29 mouse cellular contexts compared by ENCODE assay signal in the genomic region with DNA sequence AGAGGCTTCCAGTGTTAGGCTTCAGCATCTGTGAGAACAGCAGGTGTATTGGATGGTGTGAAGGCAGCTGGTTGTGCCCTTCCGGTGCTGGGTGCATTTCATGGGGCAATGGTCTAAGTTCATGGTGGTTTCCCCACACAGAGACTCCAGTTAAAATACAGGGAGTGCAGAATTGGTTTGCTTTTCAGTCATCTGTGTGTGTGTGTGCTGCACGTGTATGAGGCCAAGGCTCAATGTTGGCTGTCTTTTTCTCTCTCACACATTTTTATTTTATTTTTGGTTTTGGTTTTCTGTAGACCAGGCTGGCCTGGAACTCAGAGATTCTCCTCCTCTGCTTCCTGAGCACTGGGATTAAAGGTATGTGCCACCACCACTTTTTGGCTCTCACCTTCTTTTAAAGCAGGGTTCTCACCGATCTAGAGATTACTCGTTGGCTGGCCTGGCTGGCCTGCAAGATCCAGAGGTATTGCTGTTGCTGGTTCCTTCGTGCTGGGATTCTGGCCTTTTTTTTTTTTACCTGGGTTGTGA. TPM values are rescaled to one million over a fixed set of nuclear protein-coding genes. Genes with fewer than 3 reads are reported as not detected.
DNase-seq lines count a peak whose midpoint lies in the region; ATAC-seq and TF ChIP-seq lines count a peak whose summit lies in the region.
"Had no signal": no experiment of that assay in that cellular context is flagged by ENCODE, and none has a peak within 500 bp of the region (broad histone marks: within the 10 kb centered on the region; RNA-seq: fewer than 3 reads in every experiment).

No protein-coding gene starts in this region.

- no peaks in the 10 kb centered on the region for H3K36me3 ChIP-seq in midbrain, embryonic 11.5 days (ENCODE audit: control insufficient read depth, insufficient read depth, low read length)
- no peaks in the 10 kb centered on the region for H3K36me3 ChIP-seq in midbrain, postnatal 0 days (ENCODE audit: insufficient read depth, low read length)
- H3K36me3 ChIP-seq in embryonic facial prominence, embryonic 12.5 days: no peaks in the 10 kb centered on the region
- H3K36me3 ChIP-seq in limb, embryonic 11.5 days (ENCODE audit: control insufficient read depth, insufficient read depth, low read length): no peaks in the 10 kb centered on the region
- H3K36me3 ChIP-seq in limb, embryonic 15.5 days: no peaks in the 10 kb centered on the region
- H3K36me3 ChIP-seq: forebrain, embryonic 10.5 days; forebrain, embryonic 15.5 days; heart, embryonic 15.5 days; hindbrain, embryonic 13.5 days had no signal

- no peak for TF ChIP-seq CTCF in midbrain, postnatal 0 days (IDR thresholded peaks at IDR 0.05)

- no peak overlapping the region for H3K9ac ChIP-seq in midbrain, embryonic 11.5 days (ENCODE audit: low read length)
- no peak overlapping the region for H3K9ac ChIP-seq in midbrain, postnatal 0 days (replicated peaks; ENCODE audit: low read length, poor library complexity, severe bottlenecking)
- no peak overlapping the region for H3K9ac ChIP-seq in embryonic facial prominence, embryonic 12.5 days
- no peak overlapping the region for H3K9ac ChIP-seq in limb, embryonic 11.5 days (ENCODE audit: low read length)
- no peak overlapping the region for H3K9ac ChIP-seq in limb, embryonic 15.5 days
- H3K9ac ChIP-seq: forebrain, embryonic 15.5 days; heart, embryonic 15.5 days; hindbrain, embryonic 13.5 days had no signal

- no peak for ATAC-seq in midbrain, embryonic 11.5 days (ENCODE audit: low FRiP score)
- ATAC-seq in midbrain, postnatal 0 days (ENCODE audit: low FRiP score): no peak
- no peak for ATAC-seq in embryonic facial prominence, embryonic 12.5 days (ENCODE audit: insufficient number of reproducible peaks, insufficient read depth, low FRiP score, low TSS enrichment)
- no peak for ATAC-seq in limb, embryonic 11.5 days (ENCODE audit: insufficient number of reproducible peaks, low FRiP score, low TSS enrichment, low read depth)
- no peak for ATAC-seq in limb, embryonic 15.5 days (ENCODE audit: insufficient number of reproducible peaks, low FRiP score, low TSS enrichment, low read depth)
- ATAC-seq: forebrain, embryonic 15.5 days; hindbrain, postnatal 0 days had no signal

- H3K4me2 ChIP-seq in midbrain, embryonic 11.5 days: no peak overlapping the region
- H3K4me2 ChIP-seq in midbrain, postnatal 0 days (ENCODE audit: low read depth, low read length, poor library complexity, severe bottlenecking): no peak overlapping the region
- no peak overlapping the region for H3K4me2 ChIP-seq in embryonic facial prominence, embryonic 12.5 days (replicated peaks)
- H3K4me2 ChIP-seq in limb, embryonic 11.5 days (ENCODE audit: low read depth, severe bottlenecking): no peak overlapping the region
- no peak overlapping the region for H3K4me2 ChIP-seq in limb, embryonic 15.5 days
- H3K4me2 ChIP-seq: forebrain, embryonic 15.5 days; heart, embryonic 11.5 days; heart, embryonic 15.5 days; hindbrain, embryonic 13.5 days had no signal

- H3K27ac ChIP-seq in midbrain, embryonic 11.5 days (ENCODE audit: low read depth, low read length): no peak overlapping the region
- H3K27ac ChIP-seq in midbrain, postnatal 0 days (ENCODE audit: low read depth, low read length): no peak overlapping the region
- H3K27ac ChIP-seq in embryonic facial prominence, embryonic 12.5 days: 0 out of 2 replicates have a peak overlapping the region, but pooled peaks have one; percentile 52
- 0 out of 2 replicates have a peak overlapping the region, but pooled peaks have one; percentile 60 for H3K27ac ChIP-seq in limb, embryonic 11.5 days (replicated peaks; ENCODE audit: low read depth, low read length)
- peak overlapping the region; percentile 73 for H3K27ac ChIP-seq in limb, embryonic 15.5 days
- H3K27ac ChIP-seq: forebrain, embryonic 10.5 days; forebrain, embryonic 15.5 days; heart, embryonic 15.5 days; hindbrain, embryonic 13.5 days; hindbrain, postnatal 0 days had no signal

- peak; percentile 73 for DNase-seq in midbrain, embryonic 11.5 days (ENCODE audit: low spot score, missing footprints)
- DNase-seq in midbrain, postnatal 0 days (ENCODE audit: low spot score): no peak
- DNase-seq in limb, embryonic 11.5 days (ENCODE audit: low spot score): no peak
- DNase-seq in frontal cortex, adult 2 months (ENCODE audit: extremely low spot score in 1 of 2, low spot score in 1 of 2): no peak
- no peak for DNase-seq in adrenal gland, adult 18-20 months (ENCODE audit: low spot score in 2 of 2)
- DNase-seq: adrenal gland, postnatal 10 days; cerebellum, adult 11 months; cerebellum, adult 8-10 months; cerebellum, postnatal 14 days; embryo, embryonic 11 days; gastrocnemius, postnatal 36 days; heart, adult 18-20 months; heart, postnatal 14 days had no signal

- H3K4me3 ChIP-seq in midbrain, embryonic 11.5 days (ENCODE audit: low read depth, low read length): no peak overlapping the region
- no peak overlapping the region for H3K4me3 ChIP-seq in midbrain, postnatal 0 days (ENCODE audit: low read depth, low read length)
- no peak overlapping the region for H3K4me3 ChIP-seq in embryonic facial prominence, embryonic 12.5 days
- H3K4me3 ChIP-seq in limb, embryonic 11.5 days (ENCODE audit: low read depth, low read length): no peak overlapping the region
- H3K4me3 ChIP-seq in limb, embryonic 15.5 days: no peak overlapping the region
- H3K4me3 ChIP-seq: erythroblast, embryonic 14.5 days; forebrain, embryonic 10.5 days; forebrain, embryonic 15.5 days; heart, embryonic 15.5 days; hindbrain, embryonic 13.5 days had no signal

- no peaks in the 10 kb centered on the region; the same call in 1 of the 2 replicates for H3K27me3 ChIP-seq in midbrain, embryonic 11.5 days (ENCODE audit: control insufficient read depth, insufficient read depth, low read length)
- no peaks in the 10 kb centered on the region for H3K27me3 ChIP-seq in midbrain, postnatal 0 days (ENCODE audit: insufficient read depth, low read length)
- no peaks in the 10 kb centered on the region for H3K27me3 ChIP-seq in embryonic facial prominence, embryonic 12.5 days
- H3K27me3 ChIP-seq in limb, embryonic 11.5 days (ENCODE audit: control insufficient read depth, insufficient read depth, low read length): no peaks in the 10 kb centered on the region
- H3K27me3 ChIP-seq in limb, embryonic 15.5 days: no peaks in the 10 kb centered on the region
- H3K27me3 ChIP-seq: forebrain, embryonic 15.5 days; heart, embryonic 15.5 days; hindbrain, embryonic 13.5 days had no signal

- H3K9me3 ChIP-seq in midbrain, embryonic 11.5 days (ENCODE audit: control insufficient read depth, low read length): no peaks in the 10 kb centered on the region
- no peaks in the 10 kb centered on the region for H3K9me3 ChIP-seq in midbrain, postnatal 0 days (ENCODE audit: low read length)
- no peaks in the 10 kb centered on the region for H3K9me3 ChIP-seq in embryonic facial prominence, embryonic 12.5 days
- no peaks in the 10 kb centered on the region for H3K9me3 ChIP-seq in limb, embryonic 11.5 days (ENCODE audit: control insufficient read depth, low read length)
- H3K9me3 ChIP-seq in limb, embryonic 15.5 days: no peaks in the 10 kb centered on the region
- H3K9me3 ChIP-seq: forebrain, embryonic 10.5 days; forebrain, embryonic 15.5 days; heart, embryonic 15.5 days; hindbrain, embryonic 13.5 days had no signal

- 90% methylated on average over 5 of the region's 5 CpGs for WGBS in midbrain, embryonic 11.5 days
- WGBS in midbrain, postnatal 0 days: 92% methylated on average over 5 of the region's 5 CpGs
- WGBS in embryonic facial prominence, embryonic 12.5 days: 81% methylated on average over 5 of the region's 5 CpGs
- WGBS in limb, embryonic 11.5 days: 83% methylated on average over 5 of the region's 5 CpGs
- WGBS in limb, embryonic 15.5 days: 65% methylated on average over 5 of the region's 5 CpGs

- H3K4me1 ChIP-seq in midbrain, embryonic 11.5 days (ENCODE audit: control insufficient read depth, insufficient read depth, low read length): no peaks in the 10 kb centered on the region
- 0 out of 2 replicates have a peak, but pooled peaks cover 5% of the 10 kb centered on the region for H3K4me1 ChIP-seq in midbrain, postnatal 0 days (ENCODE audit: insufficient read depth, low read length)
- H3K4me1 ChIP-seq in embryonic facial prominence, embryonic 12.5 days: peaks cover 37% of the 10 kb centered on the region; the same call in 1 of the 2 replicates
- peaks cover 25% of the 10 kb centered on the region for H3K4me1 ChIP-seq in limb, embryonic 11.5 days (ENCODE audit: control insufficient read depth, insufficient read depth, low read length)
- H3K4me1 ChIP-seq in limb, embryonic 15.5 days: peaks cover 50% of the 10 kb centered on the region

RNA-seq across cellular contexts. Expression of gene 4930558K02Rik, which starts 1.2 kb away (rescaled TPM):
- polyA plus RNA-seq in midbrain, embryonic 11.5 days (2014; fragmentation: Nextera tagmentation; extraction: Ambion mirVana): not detected in 2 replicates
- total RNA-seq in midbrain, postnatal 0 days (2014; rRNA removed): not detected in 2 replicates
- polyA plus RNA-seq in midbrain, postnatal 0 days (2015; fragmentation: Nextera tagmentation; extraction: Ambion mirVana): 0.33 and 0.47 TPM in 2 replicates
- polyA plus RNA-seq in embryonic facial prominence, embryonic 12.5 days (2016; fragmentation: Nextera tagmentation; extraction: Ambion mirVana): not detected in 2 replicates
- polyA plus RNA-seq in limb, embryonic 11.5 days (2014; fragmentation: Nextera tagmentation; extraction: Ambion mirVana): not detected in 2 replicates
- not detected in 2 replicates for polyA plus RNA-seq in limb, embryonic 15.5 days (2015; fragmentation: Nextera tagmentation; extraction: Ambion mirVana)
- polyA plus RNA-seq in frontal cortex, adult 2 months (2012; rRNA removed): 0.11 and 0.12 TPM in 2 replicates
- under 1 TPM in 1 of 2 experiments, not detected in 1; 0.32 TPM for total RNA-seq in adrenal gland, adult 18-20 months (2021)
- total RNA-seq: adrenal gland, postnatal 10 days; common myeloid progenitor, adult 5-6 weeks; ES-E14; gastrocnemius, adult 18-20 months; gastrocnemius, postnatal 36 days; heart, adult 18-20 months; heart, postnatal 14 days; hematopoietic stem cell, adult 5-6 weeks; hindbrain, postnatal 0 days had no signal
- polyA plus RNA-seq: brain, embryonic 14.5 days; embryonic facial prominence, embryonic 14.5 days; erythroblast, embryonic 14.5 days; forebrain, embryonic 10.5 days; heart, embryonic 11.5 days; heart, embryonic 15.5 days; hindbrain, embryonic 13.5 days; intestine, embryonic 14.5 days had no signal

RNA-seq across cellular contexts. Expression of gene Pigc, which starts 9.3 kb away (rescaled TPM):
- 33.3 and 35.7 TPM in 2 replicates for polyA plus RNA-seq in midbrain, embryonic 11.5 days (2014; fragmentation: Nextera tagmentation; extraction: Ambion mirVana)
- 12.1 and 14.5 TPM in 2 replicates for total RNA-seq in midbrain, postnatal 0 days (2014; rRNA removed)
- polyA plus RNA-seq in midbrain, postnatal 0 days (2015; fragmentation: Nextera tagmentation; extraction: Ambion mirVana): 22.6 and 26.2 TPM in 2 replicates
- polyA plus RNA-seq in embryonic facial prominence, embryonic 12.5 days (2016; fragmentation: Nextera tagmentation; extraction: Ambion mirVana): 44.1 and 48.3 TPM in 2 replicates
- polyA plus RNA-seq in limb, embryonic 11.5 days (2014; fragmentation: Nextera tagmentation; extraction: Ambion mirVana): 46.6 and 49.8 TPM in 2 replicates
- 48.2 and 51.4 TPM in 2 replicates for polyA plus RNA-seq in limb, embryonic 15.5 days (2015; fragmentation: Nextera tagmentation; extraction: Ambion mirVana)
- polyA plus RNA-seq in frontal cortex, adult 2 months (2012; rRNA removed): 17.5 and 19.7 TPM in 2 replicates
- total RNA-seq in adrenal gland, adult 18-20 months (2021): 10 to 100 TPM; 16.8 to 17.7 TPM

Comparison
In these comparisons a context has a peak if more than half of its experiments do, and no peak if none do; other contexts are left out.
1. H3K27ac ChIP-seq: peak in embryonic facial prominence, embryonic 12.5 days (single experiment), limb, embryonic 11.5 days (single experiment) and limb, embryonic 15.5 days (single experiment); none in midbrain, embryonic 11.5 days (single experiment) and midbrain, postnatal 0 days (single experiment).